Mouse (Mus musculus): ENCODE data around the gene Adamtsl4. TPM values are rescaled to one million over a fixed set of nuclear protein-coding genes. Genes with fewer than 3 reads are reported as not detected.

The Adamtsl4 gene
- polyA plus RNA-seq, 1 experiment from 2014 or later = 0.80 TPM

GRCm38 (mm10) chr3:95684846-95685245 lies 2.9 kb downstream of the Adamtsl4 start:
- WGBS = 56% methylated on average over 6 of the region's 8 CpGs
- Histone ChIP-seq H3K9me3 (replicated peaks) (no peaks in the 10 kb centered on the region), H3K27me3 (0 out of 2 replicates have a peak, but pooled peaks cover 14% of the 10 kb centered on the region), H3K9ac (no peak overlapping the region), H3K4me3 (no peak overlapping the region), H3K27ac (no peak overlapping the region), H3K4me1 (peaks cover 17% of the 10 kb centered on the region), H3K4me2 (no peak overlapping the region), H3K36me3 (ENCODE audit: poor library complexity, severe bottlenecking) (peaks cover under 1% of the 10 kb centered on the region; the same call in 1 of the 2 replicates)
- ATAC-seq = no peak

GRCm38 (mm10) chr3:95682878-95683277 lies 4.8 kb downstream of the Adamtsl4 start:
- H3K4me1 ChIP-seq = peaks cover 13% of the 10 kb centered on the region
- no peak overlapping the region for H3K4me3 ChIP-seq
- peaks cover 9% of the 10 kb centered on the region; the same call in 1 of the 2 replicates for H3K36me3 ChIP-seq (ENCODE audit: poor library complexity, severe bottlenecking)
- no peak overlapping the region for H3K4me2 ChIP-seq
- no peaks in the 10 kb centered on the region for H3K9me3 ChIP-seq (replicated peaks)
- no peak overlapping the region for H3K27ac ChIP-seq
- 0 out of 2 replicates have a peak, but pooled peaks cover 9% of the 10 kb centered on the region for H3K27me3 ChIP-seq
- no peak for ATAC-seq
- WGBS = 69% methylated on average over 5 of the region's 5 CpGs
- H3K9ac ChIP-seq = no peak overlapping the region

- H3K4me2 ChIP-seq = no peak overlapping the region
- no peaks in the 10 kb centered on the region for H3K4me1 ChIP-seq
- no peak overlapping the region for H3K9ac ChIP-seq
- no peak overlapping the region for H3K27ac ChIP-seq
- H3K9me3 ChIP-seq (replicated peaks) = no peaks in the 10 kb centered on the region
- H3K4me3 ChIP-seq = no peak overlapping the region
- no peaks in the 10 kb centered on the region for H3K27me3 ChIP-seq
- no peak for ATAC-seq
- WGBS = 69% methylated on average over 11 of the region's 11 CpGs
- H3K36me3 ChIP-seq (ENCODE audit: poor library complexity, severe bottlenecking) = peaks cover 15% of the 10 kb centered on the region; the same call in 1 of the 2 replicates
These were observed 6.4 kb downstream of the Adamtsl4 start for GRCm38 (mm10) chr3:95681365-95681764.

GRCm38 (mm10) chr3:95680673-95681072 lies 7.0 kb downstream of the Adamtsl4 start:
- ATAC-seq = no peak
- Histone ChIP-seq H3K9ac (no peak overlapping the region), H3K27ac (no peak overlapping the region), H3K36me3 (ENCODE audit: poor library complexity, severe bottlenecking) (peaks cover 15% of the 10 kb centered on the region; the same call in 1 of the 2 replicates), H3K4me3 (no peak overlapping the region), H3K4me1 (no peaks in the 10 kb centered on the region), H3K27me3 (no peaks in the 10 kb centered on the region), H3K9me3 (replicated peaks) (no peaks in the 10 kb centered on the region), H3K4me2 (no peak overlapping the region)
- WGBS = 92% methylated on average over 6 of the region's 6 CpGs

GRCm38 (mm10) chr3:95679551-95679950 lies 8.2 kb downstream of the Adamtsl4 start:
- no peak overlapping the region for H3K4me2 ChIP-seq
- H3K9ac ChIP-seq = no peak overlapping the region
- H3K9me3 ChIP-seq (replicated peaks) = no peaks in the 10 kb centered on the region
- WGBS = 91% methylated on average over 8 of the region's 8 CpGs
- peaks cover 7% of the 10 kb centered on the region; the same call in 1 of the 2 replicates for H3K4me1 ChIP-seq
- H3K4me3 ChIP-seq = no peak overlapping the region
- H3K36me3 ChIP-seq (ENCODE audit: poor library complexity, severe bottlenecking) = peaks cover 15% of the 10 kb centered on the region; the same call in 1 of the 2 replicates
- H3K27me3 ChIP-seq = no peaks in the 10 kb centered on the region
- H3K27ac ChIP-seq = no peak overlapping the region
- ATAC-seq = no peak

GRCm38 (mm10) chr3:95677420-95678090 lies 10.2 kb downstream of the Adamtsl4 start:
- Histone ChIP-seq H3K4me2 (no peak overlapping the region), H3K27ac (no peak overlapping the region; the same call in 1 of the 2 replicates), H3K27me3 (no peaks in the 10 kb centered on the region), H3K9me3 (replicated peaks) (no peaks in the 10 kb centered on the region), H3K36me3 (ENCODE audit: poor library complexity, severe bottlenecking) (peaks cover 34% of the 10 kb centered on the region), H3K4me1 (peaks cover 15% of the 10 kb centered on the region; the same call in 1 of the 2 replicates), H3K4me3 (no peak overlapping the region), H3K9ac (no peak overlapping the region)
- 91% methylated on average over 19 of the region's 19 CpGs for WGBS
- no peak for ATAC-seq

- peak; percentile 15; the same call in 1 of the 2 replicates for ATAC-seq
- no peak overlapping the region for H3K9ac ChIP-seq
- H3K27ac ChIP-seq = no peak overlapping the region
- WGBS = 66% methylated on average over 15 of the region's 15 CpGs
- no peak overlapping the region for H3K4me3 ChIP-seq
- no peak overlapping the region for H3K4me2 ChIP-seq
- peaks cover 15% of the 10 kb centered on the region; the same call in 1 of the 2 replicates for H3K4me1 ChIP-seq
- H3K9me3 ChIP-seq (replicated peaks) = no peaks in the 10 kb centered on the region
- no peaks in the 10 kb centered on the region for H3K27me3 ChIP-seq
- H3K36me3 ChIP-seq (ENCODE audit: poor library complexity, severe bottlenecking) = peaks cover 34% of the 10 kb centered on the region
These were observed 10.8 kb downstream of the Adamtsl4 start for GRCm38 (mm10) chr3:95676745-95677419.

GRCm38 (mm10) chr3:95675301-95676092 lies 12.2 kb downstream of the Adamtsl4 start:
- H3K27ac ChIP-seq = peak overlapping the region; percentile 16
- no peaks in the 10 kb centered on the region for H3K27me3 ChIP-seq
- peak; percentile 62 for ATAC-seq
- no peak overlapping the region for H3K9ac ChIP-seq
- H3K9me3 ChIP-seq (replicated peaks) = no peaks in the 10 kb centered on the region
- peaks cover 15% of the 10 kb centered on the region; the same call in 1 of the 2 replicates for H3K4me1 ChIP-seq
- 28% methylated on average over 8 of the region's 8 CpGs for WGBS
- no peak overlapping the region for H3K4me3 ChIP-seq
- peaks cover 38% of the 10 kb centered on the region for H3K36me3 ChIP-seq (ENCODE audit: poor library complexity, severe bottlenecking)
- no peak overlapping the region for H3K4me2 ChIP-seq

- Histone ChIP-seq H3K27me3 (no peaks in the 10 kb centered on the region), H3K9me3 (replicated peaks) (no peaks in the 10 kb centered on the region), H3K4me3 (no peak overlapping the region), H3K36me3 (ENCODE audit: poor library complexity, severe bottlenecking) (peaks cover 38% of the 10 kb centered on the region), H3K4me1 (peaks cover 15% of the 10 kb centered on the region; the same call in 1 of the 2 replicates), H3K9ac (no peak overlapping the region), H3K27ac (peak overlapping the region; percentile 7; the same call in 1 of the 2 replicates), H3K4me2 (no peak overlapping the region)
- ATAC-seq = no peak
- WGBS = 33% methylated on average over 6 of the region's 6 CpGs
These were observed 12.9 kb downstream of the Adamtsl4 start for GRCm38 (mm10) chr3:95674812-95675211.

- no peak overlapping the region for H3K4me2 ChIP-seq
- H3K9ac ChIP-seq = peak overlapping the region; percentile 23; the same call in 1 of the 2 replicates
- ATAC-seq = no peak
- 57% methylated on average over 2 of the region's 2 CpGs for WGBS
- no peak overlapping the region for H3K27ac ChIP-seq
- peaks cover 39% of the 10 kb centered on the region for H3K36me3 ChIP-seq (ENCODE audit: poor library complexity, severe bottlenecking)
- H3K9me3 ChIP-seq (replicated peaks) = no peaks in the 10 kb centered on the region
- H3K27me3 ChIP-seq = no peaks in the 10 kb centered on the region
- H3K4me3 ChIP-seq = no peak overlapping the region
- H3K4me1 ChIP-seq = peaks cover 15% of the 10 kb centered on the region; the same call in 1 of the 2 replicates
These were observed 13.5 kb downstream of the Adamtsl4 start for GRCm38 (mm10) chr3:95674236-95674635.

GRCm38 (mm10) chr3:95673707-95674211 lies 14.0 kb downstream of the Adamtsl4 start:
- no peak overlapping the region for H3K4me3 ChIP-seq
- ATAC-seq = no peak
- peak overlapping the region; percentile 23; the same call in 1 of the 2 replicates for H3K9ac ChIP-seq
- no peak overlapping the region for H3K4me2 ChIP-seq
- H3K36me3 ChIP-seq (ENCODE audit: poor library complexity, severe bottlenecking) = peaks cover 43% of the 10 kb centered on the region
- peaks cover 15% of the 10 kb centered on the region; the same call in 1 of the 2 replicates for H3K4me1 ChIP-seq
- no peak overlapping the region for H3K27ac ChIP-seq
- H3K9me3 ChIP-seq (replicated peaks) = no peaks in the 10 kb centered on the region
- no peaks in the 10 kb centered on the region for H3K27me3 ChIP-seq
- 31% methylated on average over 11 of the region's 11 CpGs for whole genome bisulfite sequencing
